Mouse (Mus musculus) heart, postnatal 10 days (tissue): ENCODE data around the gene Zdhhc12. TPM values are rescaled to one million over a fixed set of nuclear protein-coding genes. Genes with fewer than 3 reads are reported as not detected.
A peak's percentile ranks its signal among the peaks of the same experiment; 100 is the strongest.

ENCODE experiments used
- DNase-seq, 2 experiments: peaks; one replicate each; pipeline ENCODE4 v3.0.0; 2021
- intact Hi-C: fragments of 180-260 bp; cut with DNase I; formaldehyde crosslinking; loops from one replicate; pipeline ENCODE4 v1.15.1; 2025
- total RNA-seq, 2 experiments: library from RNA; stranded (reverse); gene quantifications; 2 replicates each; pipeline ENCODE4 v1.2.3; 2021

The Zdhhc12 gene
- total RNA-seq, 2 experiments from 2014 or later: 7.5 to 7.8 TPM

DNA sequence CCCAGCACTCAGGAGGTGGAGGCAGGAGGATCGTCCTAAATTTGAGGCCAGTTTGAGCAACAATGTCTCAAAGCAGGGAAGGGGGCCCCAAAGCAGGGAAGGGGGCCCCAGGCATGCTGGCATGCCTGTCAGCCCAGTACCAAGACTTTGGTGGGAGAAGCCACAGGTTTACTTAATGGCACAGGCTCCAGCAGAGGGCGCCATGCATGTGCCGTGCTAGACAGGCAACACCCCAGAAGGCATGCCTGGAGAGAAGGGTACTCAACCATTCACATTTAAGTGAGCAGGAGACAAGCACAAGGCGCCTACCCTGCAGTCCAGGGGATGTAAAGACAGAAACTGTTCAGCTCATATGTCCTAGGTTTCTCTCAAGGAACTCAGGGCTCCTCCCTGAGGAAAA, 51.0 kb downstream of the Zdhhc12 start:
- intact Hi-C loops: loop anchor here (1.0 to 5.0 kb wide), 2 partner anchors 35 to 54 kb away; partner anchors contain the start of gene Pkn3
- peak; percentile 79 to 88 for DNase-seq

Other genes with a start within 250 kb of the Zdhhc12 start
- 10 to 100 TPM; 13.0 to 13.9 TPM for gene Cercam, start 224.5 kb downstream of the Zdhhc12 start, total RNA-seq
- 10 to 100 TPM; 30.5 to 33.8 TPM for gene Odf2, start 204.4 kb downstream of the Zdhhc12 start, total RNA-seq
- 10 to 100 TPM; 26.0 to 26.2 TPM for gene Gle1, start 158.2 kb downstream of the Zdhhc12 start, total RNA-seq
- 100 to 1,000 TPM; 334 to 351 TPM for gene Sptan1, start 128.1 kb downstream of the Zdhhc12 start, total RNA-seq
- 10 to 100 TPM in 1 of 2 experiments, 1 to 10 TPM in 1; 9.1 to 11.6 TPM for gene Wdr34, start 44.8 kb downstream of the Zdhhc12 start, total RNA-seq
- gene Set, start 36.3 kb downstream of the Zdhhc12 start, total RNA-seq: 100 to 1,000 TPM; 131 to 149 TPM
- 10 to 100 TPM; 11.4 to 12.9 TPM for gene Pkn3, start 16.0 kb downstream of the Zdhhc12 start, total RNA-seq
- gene Zer1, start 30.9 kb upstream of the Zdhhc12 start, total RNA-seq: 10 to 100 TPM; 25.7 to 26.7 TPM
- 10 to 100 TPM; 19.7 to 24.1 TPM for gene Tbc1d13, start 40.1 kb upstream of the Zdhhc12 start, total RNA-seq
- 10 to 100 TPM; 59.1 to 60.2 TPM for gene Endog, start 77.8 kb upstream of the Zdhhc12 start, total RNA-seq
- gene Spout1, start 84.8 kb upstream of the Zdhhc12 start, total RNA-seq: 1 to 10 TPM; 7.0 to 7.1 TPM
- gene Kyat1, start 112.2 kb upstream of the Zdhhc12 start, total RNA-seq: 10 to 100 TPM; 44.5 to 44.6 TPM
- 10 to 100 TPM; 72.1 to 91.7 TPM for gene Lrrc8a, start 144.1 kb upstream of the Zdhhc12 start, total RNA-seq
- 1 to 10 TPM; 1.3 to 2.7 TPM for gene Gm28035, start 146.9 kb upstream of the Zdhhc12 start, total RNA-seq
- gene Phyhd1, start 172.6 kb upstream of the Zdhhc12 start, total RNA-seq: 10 to 100 TPM; 26.3 to 29.3 TPM
- gene Gm28038, start 187.4 kb upstream of the Zdhhc12 start, total RNA-seq: not detected
- gene Dolk, start 192.7 kb upstream of the Zdhhc12 start, total RNA-seq: 10 to 100 TPM; 25.9 to 28.6 TPM
- 10 to 100 TPM; 25.1 to 26.6 TPM for gene Nup188, start 192.7 kb upstream of the Zdhhc12 start, total RNA-seq